In genomic region chr17:62625646-62626020, GRCm38 (mm10) we compare ENCODE assay signal across 16 mouse cellular contexts.
DNase-seq lines count a peak whose midpoint lies in the region; ATAC-seq lines count a peak whose summit lies in the region.
"Had no signal": no experiment of that assay in that cellular context is flagged by ENCODE, and none has a peak within 500 bp of the region (broad histone marks: within the 10 kb centered on the region; RNA-seq: fewer than 3 reads in every experiment).

No protein-coding gene starts in this region.

- H3K9ac ChIP-seq in hindbrain, embryonic 11.5 days (ENCODE audit: low read depth, low read length), result no peak overlapping the region
- H3K9ac ChIP-seq in midbrain, embryonic 14.5 days (replicated peaks; ENCODE audit: low read length), result no peak overlapping the region
- H3K9ac ChIP-seq: heart, embryonic 15.5 days; kidney, embryonic 15.5 days; limb, embryonic 15.5 days; lung, embryonic 15.5 days had no signal

- no peaks in the 10 kb centered on the region for H3K9me3 ChIP-seq in hindbrain, embryonic 11.5 days (ENCODE audit: control insufficient read depth, low read length)
- no peaks in the 10 kb centered on the region for H3K9me3 ChIP-seq in midbrain, embryonic 14.5 days (ENCODE audit: control insufficient read depth, low read length)
- H3K9me3 ChIP-seq: heart, embryonic 15.5 days; kidney, embryonic 15.5 days; limb, embryonic 15.5 days; lung, embryonic 15.5 days had no signal

- no peaks in the 10 kb centered on the region for H3K36me3 ChIP-seq in hindbrain, embryonic 11.5 days (ENCODE audit: control insufficient read depth, insufficient read depth, low read length)
- no peaks in the 10 kb centered on the region for H3K36me3 ChIP-seq in midbrain, embryonic 14.5 days (ENCODE audit: control insufficient read depth, insufficient read depth, low read length)
- H3K36me3 ChIP-seq: G1E; heart, embryonic 15.5 days; kidney, embryonic 15.5 days; limb, embryonic 15.5 days; lung, embryonic 15.5 days had no signal

- 50% methylated on average over 8 of the region's 8 CpGs for WGBS in hindbrain, embryonic 11.5 days
- 35% methylated on average over 8 of the region's 8 CpGs for WGBS in midbrain, embryonic 14.5 days

- peak; percentile 36 to 37 for DNase-seq in cerebellum, postnatal 14 days
- DNase-seq in cerebellum, adult 18-20 months, result no peak
- peak; percentile 30 for DNase-seq in MN1 (ENCODE audit: low spot score)
- DNase-seq in hindbrain, embryonic 11.5 days (ENCODE audit: low spot score), result no peak
- peak; percentile 63 for DNase-seq in midbrain, embryonic 14.5 days
- no peak for DNase-seq in spleen, postnatal 36 days (ENCODE audit: low spot score in 2 of 2)
- DNase-seq in gastrocnemius, adult 8-10 months (ENCODE audit: low spot score in 2 of 2), result no peak
- DNase-seq: gastrocnemius, postnatal 25 days; thymus, adult 18-20 months had no signal

- peak; percentile 43; the same call in 1 of the 2 replicates for ATAC-seq in hindbrain, embryonic 11.5 days (ENCODE audit: low FRiP score)
- peak; percentile 46; the same call in 1 of the 2 replicates for ATAC-seq in midbrain, embryonic 14.5 days (ENCODE audit: low FRiP score, low TSS enrichment)
- ATAC-seq in granulocyte monocyte progenitor cell, adult 5-6 weeks (replicated peaks; ENCODE audit: poor library complexity, severe bottlenecking), result no peak
- ATAC-seq: activated CD4-positive, CD25-positive, alpha-beta regulatory T cell, adult 4 months had no signal

- no peak overlapping the region for H3K4me3 ChIP-seq in hindbrain, embryonic 11.5 days (ENCODE audit: low read depth, low read length)
- no peak overlapping the region for H3K4me3 ChIP-seq in midbrain, embryonic 14.5 days (replicated peaks; ENCODE audit: low read depth, low read length)
- H3K4me3 ChIP-seq: heart, embryonic 15.5 days; kidney, embryonic 15.5 days; limb, embryonic 15.5 days; lung, embryonic 15.5 days had no signal

- H3K4me2 ChIP-seq in hindbrain, embryonic 11.5 days (replicated peaks; ENCODE audit: low read depth, low read length), result no peak overlapping the region
- H3K4me2 ChIP-seq in midbrain, embryonic 14.5 days (ENCODE audit: low read length), result no peak overlapping the region
- H3K4me2 ChIP-seq: heart, embryonic 15.5 days; kidney, embryonic 15.5 days; limb, embryonic 15.5 days; lung, embryonic 15.5 days had no signal

- H3K27me3 ChIP-seq in hindbrain, embryonic 11.5 days (ENCODE audit: control insufficient read depth, insufficient read depth, low read length), result no peaks in the 10 kb centered on the region
- no peaks in the 10 kb centered on the region for H3K27me3 ChIP-seq in midbrain, embryonic 14.5 days (ENCODE audit: control insufficient read depth, insufficient read depth, low read length)
- H3K27me3 ChIP-seq: heart, embryonic 15.5 days; kidney, embryonic 15.5 days; limb, embryonic 15.5 days; lung, embryonic 15.5 days had no signal

- no peaks in the 10 kb centered on the region for H3K4me1 ChIP-seq in hindbrain, embryonic 11.5 days (replicated peaks; ENCODE audit: control insufficient read depth, insufficient read depth, low read length)
- peaks cover 18% of the 10 kb centered on the region for H3K4me1 ChIP-seq in midbrain, embryonic 14.5 days (ENCODE audit: control insufficient read depth, insufficient read depth, low read length)
- H3K4me1 ChIP-seq: heart, embryonic 15.5 days; lung, embryonic 15.5 days had no signal

- no peak overlapping the region for H3K27ac ChIP-seq in hindbrain, embryonic 11.5 days (ENCODE audit: low read depth, low read length)
- peak overlapping the region; percentile 38 for H3K27ac ChIP-seq in midbrain, embryonic 14.5 days (replicated peaks; ENCODE audit: low read depth, low read length)
- H3K27ac ChIP-seq: heart, embryonic 15.5 days; kidney, embryonic 15.5 days; limb, embryonic 15.5 days; lung, embryonic 15.5 days had no signal

Comparison
In these comparisons a context has a peak if more than half of its experiments do, and no peak if none do; other contexts are left out.
1. DNase-seq: peak in cerebellum, postnatal 14 days (2 of 2), MN1 (single experiment) and midbrain, embryonic 14.5 days (single experiment); none in cerebellum, adult 18-20 months (0 of 2), hindbrain, embryonic 11.5 days (single experiment), spleen, postnatal 36 days (0 of 2) and gastrocnemius, adult 8-10 months (0 of 2).